Mouse (Mus musculus): ENCODE data around the gene Krtap11-1. TPM values are rescaled to one million over a fixed set of nuclear protein-coding genes. Genes with fewer than 3 reads are reported as not detected.
A peak's percentile ranks its signal among the peaks of the same experiment; 100 is the strongest.

The Krtap11-1 gene
- not detected for total RNA-seq (2021)
- long read RNA-seq, experiment 1: 0 reads
- long read RNA-seq, experiment 2: 0 reads

- Histone ChIP-seq H3K4me3 (no peak within 1 kb of the TSS), H3K27ac (no peak within 1 kb of the TSS)
- intact Hi-C loops (cut with DNase I): no loop called here
- TF ChIP-seq CTCF (IDR thresholded peaks at IDR 0.05): no peak
- DNase-seq (ENCODE audit: extremely low spot score in 1 of 2, low spot score in 2 of 2): no peak
These were observed at the start of gene Krtap11-1 for GRCm38 (mm10) chr16:89571083-89571482. TSS of gene Krtap11-1 (minus strand) at chr16:89571183.

GRCm38 (mm10) chr16:89618190-89618589, 47.2 kb upstream of the Krtap11-1 start:
- intact Hi-C loops (cut with DNase I): no loop called here
- no peak overlapping the region for H3K27ac ChIP-seq
- no peak for DNase-seq (ENCODE audit: extremely low spot score in 1 of 2, low spot score in 2 of 2)
- no peak overlapping the region for H3K4me3 ChIP-seq
- TF ChIP-seq CTCF (IDR thresholded peaks at IDR 0.05): no peak

GRCm38 (mm10) chr16:89617251-89617650, 46.3 kb upstream of the Krtap11-1 start:
- TF ChIP-seq CTCF (IDR thresholded peaks at IDR 0.05): no peak
- intact Hi-C loops (cut with DNase I): no loop called here
- Histone ChIP-seq H3K4me3 (no peak overlapping the region), H3K27ac (no peak overlapping the region)
- DNase-seq (ENCODE audit: extremely low spot score in 1 of 2, low spot score in 2 of 2): no peak

GRCm38 (mm10) chr16:89613726-89614125, 42.7 kb upstream of the Krtap11-1 start:
- DNase-seq (ENCODE audit: extremely low spot score in 1 of 2, low spot score in 2 of 2): no peak
- Histone ChIP-seq H3K4me3 (no peak overlapping the region), H3K27ac (no peak overlapping the region)
- TF ChIP-seq CTCF (IDR thresholded peaks at IDR 0.05): no peak
- intact Hi-C loops (cut with DNase I): no loop called here

GRCm38 (mm10) chr16:89608791-89609185, 37.8 kb upstream of the Krtap11-1 start:
- no peak for DNase-seq (ENCODE audit: extremely low spot score in 1 of 2, low spot score in 2 of 2)
- Histone ChIP-seq H3K4me3 (no peak overlapping the region), H3K27ac (no peak overlapping the region)
- intact Hi-C loops (cut with DNase I): loop anchor here (5.0 kb wide), 1 partner anchor 76 kb away; no protein-coding TSS in a partner anchor
- TF ChIP-seq CTCF (IDR thresholded peaks at IDR 0.05): no peak

- TF ChIP-seq CTCF (IDR thresholded peaks at IDR 0.05): no peak
- Histone ChIP-seq H3K27ac (no peak overlapping the region), H3K4me3 (no peak overlapping the region)
- intact Hi-C loops (cut with DNase I): loop anchor here (5.0 kb wide), 1 partner anchor 76 kb away; no protein-coding TSS in a partner anchor
- no peak for DNase-seq (ENCODE audit: extremely low spot score in 1 of 2, low spot score in 2 of 2)
These were observed 37.3 kb upstream of the Krtap11-1 start for GRCm38 (mm10) chr16:89608161-89608790.

GRCm38 (mm10) chr16:89606951-89607350, 36.0 kb upstream of the Krtap11-1 start:
- intact Hi-C loops (cut with DNase I): loop anchor here (5.0 kb wide), 1 partner anchor 75 kb away; no protein-coding TSS in a partner anchor
- DNase-seq (ENCODE audit: extremely low spot score in 1 of 2, low spot score in 2 of 2): no peak
- Histone ChIP-seq H3K4me3 (no peak overlapping the region), H3K27ac (no peak overlapping the region)
- TF ChIP-seq CTCF (IDR thresholded peaks at IDR 0.05): no peak

- no peak for TF ChIP-seq CTCF (IDR thresholded peaks at IDR 0.05)
- intact Hi-C loops (cut with DNase I): loop anchor here (5.0 kb wide), 1 partner anchor 55 kb away; no protein-coding TSS in a partner anchor
- H3K4me3 ChIP-seq: no peak overlapping the region
- no peak for DNase-seq (ENCODE audit: extremely low spot score in 1 of 2, low spot score in 2 of 2)
- H3K27ac ChIP-seq: peak overlapping the region; percentile 32; the same call in 1 of the 2 replicates
These were observed 16.2 kb upstream of the Krtap11-1 start for GRCm38 (mm10) chr16:89587209-89587608.

GRCm38 (mm10) chr16:89585604-89586508, 14.9 kb upstream of the Krtap11-1 start:
- Histone ChIP-seq H3K27ac (no peak overlapping the region), H3K4me3 (no peak overlapping the region)
- TF ChIP-seq CTCF (IDR thresholded peaks at IDR 0.05): no peak
- intact Hi-C loops (cut with DNase I): loop anchor here (5.0 kb wide), 1 partner anchor 54 kb away; no protein-coding TSS in a partner anchor
- DNase-seq (ENCODE audit: extremely low spot score in 1 of 2, low spot score in 2 of 2): no peak

- Histone ChIP-seq H3K27ac (no peak overlapping the region), H3K4me3 (no peak overlapping the region)
- TF ChIP-seq CTCF (IDR thresholded peaks at IDR 0.05): no peak
- no peak for DNase-seq (ENCODE audit: extremely low spot score in 1 of 2, low spot score in 2 of 2)
- intact Hi-C loops (cut with DNase I): no loop called here
These were observed 10.7 kb upstream of the Krtap11-1 start for GRCm38 (mm10) chr16:89581658-89582057.

- TF ChIP-seq CTCF (IDR thresholded peaks at IDR 0.05): no peak
- no peak overlapping the region for H3K4me3 ChIP-seq
- peak; percentile 22 to 62 for DNase-seq (ENCODE audit: extremely low spot score in 1 of 2, low spot score in 2 of 2)
- intact Hi-C loops (cut with DNase I): no loop called here
- H3K27ac ChIP-seq: no peak overlapping the region
These were observed 467 bp downstream of the Krtap11-1 start for GRCm38 (mm10) chr16:89570516-89570915.

- intact Hi-C loops (cut with DNase I): no loop called here
- TF ChIP-seq CTCF (IDR thresholded peaks at IDR 0.05): no peak
- H3K4me3 ChIP-seq: no peak overlapping the region
- DNase-seq (ENCODE audit: extremely low spot score in 1 of 2, low spot score in 2 of 2): peak in 1 of 2 experiments; percentile 22
- no peak overlapping the region for H3K27ac ChIP-seq
These were observed 1.8 kb downstream of the Krtap11-1 start for GRCm38 (mm10) chr16:89569136-89569535.

Data from left cerebral cortex, adult 2 months (tissue).